Mouse (Mus musculus) brown adipose tissue, adult 24 weeks (tissue): Measurements from ENCODE around the gene Agap3. TPM values are rescaled to one million over a fixed set of nuclear protein-coding genes. Genes with fewer than 3 reads are reported as not detected.

Experiments used
- H3K27ac ChIP-seq: fragments of 200-500 bp; replicated peaks from 2 replicates; pipeline ENCODE4 v1.5.1; 2012; ENCODE audit warnings: low read depth, mild to moderate bottlenecking, low read length
- H3K4me1 ChIP-seq: fragments of 200-500 bp; 2 replicates; pipeline ENCODE4 v1.6.1; 2012; ENCODE audit warnings: low read length, mixed read lengths; ENCODE audit not compliant: control insufficient read depth, insufficient read depth, insufficient read length
- H3K4me3 ChIP-seq: fragments of 200-500 bp; 2 replicates; pipeline ENCODE4 v1.5.1; 2012; ENCODE audit warnings: low read depth, mild to moderate bottlenecking, low read length, moderate library complexity; ENCODE audit not compliant: insufficient read depth
- polyA plus RNA-seq: library from polyadenylated mRNA; stranded (reverse); fragments of >200 nt; gene quantifications from 2 replicates; pipeline ENCODE4 v1.2.4, GENCODE M21; 2012; ENCODE audit not compliant: missing spikeins, insufficient read depth, insufficient read length

Gene Agap3
- polyA plus RNA-seq, 1 experiment: 17.2 TPM

GRCm38 (mm10) chr5:24535731-24536130 is 83.8 kb downstream of the Agap3 start:
- Histone ChIP-seq H3K4me1 (no peaks in the 10 kb centered on the region), H3K4me3 (no peak overlapping the region), H3K27ac (no peak overlapping the region)

DNA sequence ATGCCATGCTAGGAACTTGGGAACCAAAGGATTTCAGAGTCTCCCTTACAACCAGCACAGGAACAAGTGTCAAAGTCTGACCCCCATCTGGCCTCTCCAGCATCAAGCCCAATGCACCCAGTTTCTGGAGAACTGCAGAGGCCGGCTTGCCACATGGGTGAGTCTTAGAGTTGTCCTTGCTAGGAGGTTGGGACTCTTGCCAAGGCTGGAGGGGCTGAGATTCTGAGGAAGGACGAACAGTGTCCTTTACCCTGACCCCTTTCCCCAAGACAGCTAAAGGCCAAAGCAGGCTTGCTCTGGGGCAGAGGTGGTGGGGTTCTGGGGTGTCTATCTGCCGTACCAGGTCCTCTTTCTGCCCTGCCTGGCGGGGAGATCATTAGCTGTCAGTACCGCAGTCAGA is 84.5 kb downstream of the Agap3 start:
- Histone ChIP-seq H3K27ac (no peak overlapping the region), H3K4me1 (no peaks in the 10 kb centered on the region), H3K4me3 (no peak overlapping the region)

DNA sequence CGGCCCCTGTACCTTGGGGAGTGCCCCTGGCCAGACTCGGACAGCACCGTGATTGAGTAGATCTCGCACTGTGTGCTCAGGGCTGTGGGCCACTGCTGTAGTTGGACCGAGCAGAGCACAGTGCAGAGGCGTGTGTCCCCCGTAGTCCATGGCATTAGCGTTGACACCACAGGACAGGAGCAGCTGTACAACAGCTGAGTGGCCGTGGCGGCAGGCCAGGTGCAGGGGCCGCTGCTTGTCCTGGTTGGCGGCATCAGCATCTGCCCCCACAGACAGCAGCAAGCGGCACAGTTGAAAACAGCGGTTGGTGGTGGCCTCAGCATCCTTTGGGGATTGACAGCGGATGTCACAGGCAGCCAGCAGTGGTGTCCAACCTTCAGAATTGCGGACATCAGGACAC is 85.6 kb downstream of the Agap3 start:
- Histone ChIP-seq H3K27ac (no peak overlapping the region), H3K4me1 (no peaks in the 10 kb centered on the region), H3K4me3 (no peak overlapping the region)

- no peaks in the 10 kb centered on the region for H3K4me1 ChIP-seq
- H3K4me3 ChIP-seq: peak overlapping the region; percentile 26; the same call in 1 of the 2 replicates
- no peak overlapping the region; the same call in 1 of the 2 replicates for H3K27ac ChIP-seq
Observed at GRCm38 (mm10) chr5:24539571-24540296, 87.8 kb downstream of the Agap3 start.

- Histone ChIP-seq H3K4me1 (no peaks in the 10 kb centered on the region), H3K4me3 (peak within 1 kb of the TSS; percentile 26; the same call in 1 of the 2 replicates), H3K27ac (no peak within 1 kb of the TSS; the same call in 1 of the 2 replicates)
Observed at GRCm38 (mm10) chr5:24540387-24541143, 88.6 kb downstream of the Agap3 start, which contains the start of gene Asb10. Gene Asb10 (minus strand): TSS chr5:24540978.

GRCm38 (mm10) chr5:24541144-24541569 is 89.2 kb downstream of the Agap3 start:
- no peaks in the 10 kb centered on the region for H3K4me1 ChIP-seq
- no peak overlapping the region for H3K4me3 ChIP-seq
- H3K27ac ChIP-seq: no peak overlapping the region

- Histone ChIP-seq H3K4me3 (no peak overlapping the region), H3K27ac (no peak overlapping the region), H3K4me1 (no peaks in the 10 kb centered on the region)
Observed at GRCm38 (mm10) chr5:24542643-24543042, 90.7 kb downstream of the Agap3 start.

GRCm38 (mm10) chr5:24550598-24551316 is 98.8 kb downstream of the Agap3 start:
- Histone ChIP-seq H3K4me3 (no peak overlapping the region), H3K27ac (no peak overlapping the region)

DNA sequence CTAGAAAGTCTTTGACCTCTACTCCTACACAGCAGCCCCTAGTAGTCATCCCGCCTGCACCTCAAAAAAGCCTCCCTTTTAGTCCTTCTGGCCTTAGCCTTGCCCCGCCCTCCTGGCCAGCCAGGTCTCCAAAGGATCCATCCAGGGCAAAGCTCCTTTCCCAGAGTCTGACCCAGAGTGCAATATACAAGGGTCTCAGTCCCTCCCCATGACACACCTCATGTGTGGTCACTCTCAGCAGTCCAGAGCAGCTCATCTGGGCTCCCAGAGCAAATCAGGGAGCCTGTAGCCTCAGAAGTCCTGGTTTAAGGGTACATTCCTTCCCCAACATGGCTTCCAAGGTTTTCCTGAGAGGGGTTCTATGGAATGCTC is 99.3 kb downstream of the Agap3 start:
- Histone ChIP-seq H3K4me1 (no peaks in the 10 kb centered on the region), H3K4me3 (no peak overlapping the region), H3K27ac (no peak overlapping the region)

More at GRCm38 (mm10) chr5:24550598-24551316, 98.8 kb downstream of the Agap3 start:
- H3K4me1 ChIP-seq: no peaks in the 10 kb centered on the region

Other genes with a start within 250 kb of the Agap3 start
- 1.4 and 2.3 TPM in 2 replicates for gene Kcnh2, start 100.6 kb upstream of the Agap3 start, polyA plus RNA-seq
- gene Nos3, start 87.4 kb upstream of the Agap3 start, polyA plus RNA-seq: 10.2 and 11.2 TPM in 2 replicates
- 5.8 and 6.2 TPM in 2 replicates for gene Atg9b, start 60.0 kb upstream of the Agap3 start, polyA plus RNA-seq
- gene Abcb8, start 58.5 kb upstream of the Agap3 start, polyA plus RNA-seq: 107 and 122 TPM in 2 replicates
- gene Asic3, start 38.8 kb upstream of the Agap3 start, polyA plus RNA-seq: not detected in 2 replicates
- 51.3 and 56.7 TPM in 2 replicates for gene Cdk5, start 28.6 kb upstream of the Agap3 start, polyA plus RNA-seq
- gene Slc4a2, start 28.3 kb upstream of the Agap3 start, polyA plus RNA-seq: 8.2 and 14.9 TPM in 2 replicates
- gene Fastk, start 6.9 kb upstream of the Agap3 start, polyA plus RNA-seq: 148 and 188 TPM in 2 replicates
- 3.8 and 11.7 TPM in 2 replicates for gene Tmub1, start 4.3 kb upstream of the Agap3 start, polyA plus RNA-seq
- not detected in 2 replicates for gene Gbx1, start 75.0 kb downstream of the Agap3 start, polyA plus RNA-seq
- gene Asb10, start 88.8 kb downstream of the Agap3 start, polyA plus RNA-seq: 0.59 and 0.67 TPM in 2 replicates
- not detected in 2 replicates for gene 4931409K22Rik, start 104.6 kb downstream of the Agap3 start, polyA plus RNA-seq
- 27.8 and 32.1 TPM in 2 replicates for gene Abcf2, start 125.3 kb downstream of the Agap3 start, polyA plus RNA-seq
- gene Chpf2, start 134.6 kb downstream of the Agap3 start, polyA plus RNA-seq: 5.8 and 10.2 TPM in 2 replicates
- gene Smarcd3, start 172.2 kb downstream of the Agap3 start, polyA plus RNA-seq: 15.3 and 16.7 TPM in 2 replicates
- gene Nub1, start 233.4 kb downstream of the Agap3 start, polyA plus RNA-seq: 20.3 and 26.1 TPM in 2 replicates